Mouse (Mus musculus) limb, embryonic 14.5 days (tissue): ENCODE measurements at regions not wholly inside any gene's neighbourhood (a gene's known extent, or its start where the extent isn't known, plus 50 kb on each side); places are given as distances from the start of the nearest gene placed in this dataset.

Experiments used
- ATAC-seq: fragments of 200-750 bp; cut with Nextera tagmentation; 2 replicates; pipeline ENCODE4 v1.8.0; 2017; ENCODE audit warnings: low read depth, moderate number of reproducible peaks, moderate TSS enrichment; ENCODE audit not compliant: low FRiP score
- DNase-seq: peaks from one replicate; pipeline ENCODE4 v3.0.0-alpha.2; 2015; ENCODE audit warnings: low spot score
- H3K27ac ChIP-seq: fragments of 300-500 bp; sonication (generic); replicated peaks from 2 replicates; pipeline ENCODE4 v1.5.1; 2014; ENCODE audit warnings: low read depth, mild to moderate bottlenecking, low read length, moderate library complexity, mixed read lengths
- H3K27me3 ChIP-seq: fragments of 300-500 bp; sonication (generic); 2 replicates; pipeline ENCODE4 v1.6.1; 2014; ENCODE audit warnings: low read length, mixed read lengths; ENCODE audit not compliant: control insufficient read depth, insufficient read depth
- H3K36me3 ChIP-seq: fragments of 300-500 bp; sonication (generic); 2 replicates; pipeline ENCODE4 v1.6.1; 2014; ENCODE audit warnings: mild to moderate bottlenecking, low read length, moderate library complexity, mixed read lengths; ENCODE audit not compliant: control insufficient read depth, insufficient read depth
- H3K4me1 ChIP-seq: fragments of 300-500 bp; sonication (generic); 2 replicates; pipeline ENCODE4 v1.6.1; 2014; ENCODE audit warnings: antibody characterized with exemption, low read length, mixed read lengths; ENCODE audit not compliant: control insufficient read depth, insufficient read depth
- H3K4me2 ChIP-seq: fragments of 300-500 bp; sonication (generic); replicated peaks from 2 replicates; pipeline ENCODE4 v1.6.1; 2014; ENCODE audit warnings: low read depth, mild to moderate bottlenecking, low read length, moderate library complexity; ENCODE audit not compliant: severe bottlenecking
- H3K4me3 ChIP-seq: fragments of 300-500 bp; sonication (generic); replicated peaks from 2 replicates; pipeline ENCODE4 v1.5.1; 2014; ENCODE audit warnings: low read length
- H3K9ac ChIP-seq: fragments of 300-500 bp; sonication (generic); 2 replicates; pipeline ENCODE4 v1.6.1; 2014; ENCODE audit warnings: mild to moderate bottlenecking, low read depth, low read length, moderate library complexity; ENCODE audit not compliant: severe bottlenecking
- H3K9me3 ChIP-seq: fragments of 300-500 bp; sonication (generic); 2 replicates; pipeline ENCODE4 v1.6.1; 2016; ENCODE audit warnings: low read length; ENCODE audit not compliant: control insufficient read depth
- POLR2A ChIP-seq: fragments of 200-500 bp; IDR thresholded peaks from 2 replicates; pipeline ENCODE4 v1.8.0; 2012; ENCODE audit warnings: inconsistent platforms, mild to moderate bottlenecking, moderate library complexity, borderline replicate concordance; ENCODE audit not compliant: insufficient read depth, insufficient read length; ENCODE audit errors: extremely low read depth
- WGBS: fragments of 180-500 bp; shearing (Covaris S2); extraction: QIAGEN DNeasy Blood & Tissue Kit; methylation state at CpG from one replicate; pipeline ENCODE4 v1.1.7; 2014; 5-methylcytosine and 5-hydroxymethylcytosine counted together

GRCm38 (mm10) chr19:15647313-15647712, 299.8 kb downstream of the Psat1 start:
- Histone ChIP-seq H3K9ac (no peak overlapping the region), H3K4me1 (no peaks in the 10 kb centered on the region), H3K27ac (no peak overlapping the region), H3K4me2 (no peak overlapping the region), H3K36me3 (no peaks in the 10 kb centered on the region), H3K27me3 (no peaks in the 10 kb centered on the region), H3K4me3 (no peak overlapping the region), H3K9me3 (no peaks in the 10 kb centered on the region)
- DNase-seq (peak; percentile 35), ATAC-seq (no peak; the same call in 1 of the 2 replicates)
- WGBS: 29% methylated on average over 5 of the region's 5 CpGs
- no peak for TF ChIP-seq POLR2A

GRCm38 (mm10) chr19:15644786-15645185, 302.4 kb downstream of the Psat1 start:
- Histone ChIP-seq H3K27ac (no peak overlapping the region), H3K9ac (no peak overlapping the region), H3K9me3 (no peaks in the 10 kb centered on the region), H3K4me3 (no peak overlapping the region), H3K36me3 (no peaks in the 10 kb centered on the region), H3K27me3 (no peaks in the 10 kb centered on the region), H3K4me2 (no peak overlapping the region), H3K4me1 (no peaks in the 10 kb centered on the region)
- 41% methylated on average over 4 of the region's 4 CpGs for WGBS
- DNase-seq (no peak), ATAC-seq (no peak)
- TF ChIP-seq POLR2A: no peak

GRCm38 (mm10) chr19:15617233-15617915, 329.8 kb downstream of the Psat1 start:
- peak; percentile 79 for DNase-seq
- Histone ChIP-seq H3K9ac (no peak overlapping the region), H3K9me3 (no peaks in the 10 kb centered on the region), H3K36me3 (no peaks in the 10 kb centered on the region), H3K27ac (no peak overlapping the region), H3K4me1 (peaks cover 5% of the 10 kb centered on the region; the same call in 1 of the 2 replicates), H3K4me2 (no peak overlapping the region), H3K4me3 (no peak overlapping the region), H3K27me3 (no peaks in the 10 kb centered on the region)
- ATAC-seq: peak; percentile 26; the same call in 1 of the 2 replicates
- no peak for TF ChIP-seq POLR2A
- WGBS: 13% methylated on average over 6 of the region's 6 CpGs

GRCm38 (mm10) chr19:15614648-15615561, 332.2 kb downstream of the Psat1 start:
- Histone ChIP-seq H3K36me3 (no peaks in the 10 kb centered on the region), H3K4me3 (no peak overlapping the region), H3K27me3 (no peaks in the 10 kb centered on the region), H3K4me1 (peaks cover 5% of the 10 kb centered on the region; the same call in 1 of the 2 replicates), H3K9me3 (no peaks in the 10 kb centered on the region), H3K4me2 (no peak overlapping the region; the same call in 1 of the 2 replicates), H3K9ac (no peak overlapping the region), H3K27ac (no peak overlapping the region)
- ATAC-seq (peak; percentile 62; the same call in 1 of the 2 replicates), DNase-seq (no peak)
- 30% methylated on average over 19 of the region's 19 CpGs for WGBS
- no peak for TF ChIP-seq POLR2A

- H3K9ac ChIP-seq: no peak overlapping the region
- H3K27ac ChIP-seq: no peak overlapping the region
- no peak overlapping the region for H3K4me2 ChIP-seq
- H3K4me1 ChIP-seq: peaks cover 5% of the 10 kb centered on the region; the same call in 1 of the 2 replicates
- DNase-seq (no peak), ATAC-seq (no peak)
- WGBS: 40% methylated on average over 13 of the region's 13 CpGs
- H3K27me3 ChIP-seq: no peaks in the 10 kb centered on the region
- no peak for TF ChIP-seq POLR2A
- no peaks in the 10 kb centered on the region for H3K36me3 ChIP-seq
- H3K9me3 ChIP-seq: no peaks in the 10 kb centered on the region
- H3K4me3 ChIP-seq: no peak overlapping the region
These were observed 335.9 kb downstream of the Psat1 start for GRCm38 (mm10) chr19:15611137-15611758.
